Mouse (Mus musculus) thymus, adult 2 months (tissue): ENCODE measurements around the gene Shq1.

Experiments used
- CTCF ChIP-seq: fragments of 200-500 bp; IDR thresholded peaks from 2 replicates; pipeline ENCODE4 v1.5.1; 2012; ENCODE audit warnings: mild to moderate bottlenecking, control low read depth, low read length, moderate library complexity, borderline replicate concordance; ENCODE audit not compliant: control insufficient read depth, poor library complexity, insufficient read depth; ENCODE audit errors: extremely low read depth
- POLR2A ChIP-seq: fragments of 200-500 bp; IDR thresholded peaks from 2 replicates; pipeline ENCODE4 v1.6.1; 2012; ENCODE audit warnings: mild to moderate bottlenecking, low read length, control low read depth, moderate library complexity; ENCODE audit not compliant: control insufficient read depth, poor library complexity, insufficient read depth; ENCODE audit errors: extremely low read depth

DNA sequence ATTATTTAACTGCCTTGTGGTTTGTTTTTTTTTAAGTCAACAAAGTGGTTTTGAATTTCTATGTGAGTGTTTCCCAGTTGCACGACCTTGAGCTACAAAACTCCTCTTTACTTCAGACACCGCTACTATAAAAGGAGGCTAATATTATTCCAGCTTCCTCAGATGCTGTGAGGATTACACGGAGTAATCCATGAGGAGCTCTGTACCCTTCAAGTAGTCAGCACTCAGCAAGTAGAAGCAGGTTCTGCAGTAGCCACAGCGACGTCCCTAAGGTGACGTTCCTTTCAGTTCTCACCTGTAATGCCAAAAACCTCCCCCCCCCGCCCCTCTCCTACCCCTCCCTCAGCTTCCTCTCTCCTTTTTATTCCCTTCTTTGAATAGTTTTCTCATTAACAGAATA, 444 bp upstream of the Shq1 start:
- no peak for TF ChIP-seq POLR2A
- no peak for TF ChIP-seq CTCF
